Mouse (Mus musculus): Measurements from ENCODE around the gene Parp4. TPM values are rescaled to one million over a fixed set of nuclear protein-coding genes. Genes with fewer than 3 reads are reported as not detected.

Gene Parp4
- 19.6 TPM for polyA plus RNA-seq (2017; shearing (Covaris generic))

GRCm38 (mm10) chr14:56575416-56575815 is at the start of gene Parp4, which contains the start of gene Cenpj:
Gene Parp4 (plus strand): TSS chr14:56575619.
Gene Cenpj (minus strand): TSS chr14:56575425.

DNA sequence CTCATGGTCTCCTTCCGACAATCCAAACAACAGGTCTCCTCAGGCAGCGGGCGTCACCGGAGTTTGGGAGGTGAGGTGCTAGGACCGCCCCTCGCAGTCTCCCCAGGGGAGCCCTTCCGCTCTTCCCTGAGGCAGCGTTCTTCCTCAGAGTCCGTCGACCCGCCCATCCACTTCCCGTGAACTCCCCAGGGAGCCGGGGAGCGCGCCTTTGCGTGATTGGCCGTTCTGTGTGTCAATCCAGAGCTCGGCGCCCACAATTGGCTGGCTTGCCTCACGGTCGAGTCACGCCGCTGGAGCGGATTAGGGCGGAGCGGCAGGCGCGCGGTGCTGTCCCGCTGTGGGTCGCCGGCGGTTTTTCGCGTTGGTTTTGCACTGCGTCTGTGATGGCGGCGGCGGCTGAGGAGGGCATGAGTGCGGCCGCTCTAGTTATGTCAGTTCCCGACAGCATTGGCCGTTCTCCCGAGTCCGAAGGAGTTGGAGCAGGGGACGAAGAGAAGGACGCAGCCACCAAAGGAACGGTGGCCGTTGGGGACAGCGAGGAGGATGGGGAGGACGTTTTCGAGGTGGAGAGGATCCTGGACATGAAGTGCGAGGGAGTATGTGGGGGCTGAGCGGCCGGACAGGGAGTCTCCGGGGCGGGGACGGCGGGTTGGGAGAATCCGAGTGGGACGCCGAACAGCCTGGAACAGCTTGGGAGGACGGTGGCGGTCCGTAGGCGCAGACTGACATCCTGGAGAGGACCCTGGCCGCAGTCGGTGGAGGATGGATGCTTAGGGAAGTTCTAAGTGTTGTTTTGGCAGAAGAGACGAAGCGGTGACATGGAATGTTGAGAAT is 92.8 kb downstream of the Parp4 start, which contains the start of gene Mphosph8:
Gene Mphosph8 (plus strand): TSS at position 280 of the 834 bp plus-strand sequence.

Other genes starting within 250 kb of the Parp4 start
- not detected for gene Atp12a, start 210.6 kb upstream of the Parp4 start, polyA plus RNA-seq (2017; shearing (Covaris generic))
- gene Rnf17, start 173.0 kb upstream of the Parp4 start, polyA plus RNA-seq (2017; shearing (Covaris generic)) = 1.0 TPM
- gene Cenpj, start 194 bp upstream of the Parp4 start, polyA plus RNA-seq (2017; shearing (Covaris generic)) = 13.9 TPM
- 44.3 TPM for gene Mphosph8, start 92.6 kb downstream of the Parp4 start, polyA plus RNA-seq (2017; shearing (Covaris generic))
- gene Pspc1, start 202.7 kb downstream of the Parp4 start, polyA plus RNA-seq (2017; shearing (Covaris generic)) = 50.1 TPM
- gene Zmym5, start 236.1 kb downstream of the Parp4 start, polyA plus RNA-seq (2017; shearing (Covaris generic)) = 44.9 TPM

Measured in CD4-positive, CD25-positive, alpha-beta regulatory T cell (primary cell).